Mouse (Mus musculus) gastrocnemius, postnatal 36 days (tissue): Measurements from ENCODE around the gene Snx25. TPM values are rescaled to one million over a fixed set of nuclear protein-coding genes. Genes with fewer than 3 reads are reported as not detected.
A peak's percentile ranks its signal among the peaks of the same experiment; 100 is the strongest.

Experiments
- DNase-seq, 2 experiments: peaks; one replicate each; pipeline ENCODE4 v3.0.0; 2022
- intact Hi-C: fragments of 180-260 bp; cut with DNase I; formaldehyde crosslinking; loops from one replicate; pipeline ENCODE4 v1.15.1; 2025
- long read RNA-seq, 2 experiments: library from polyadenylated mRNA; stranded (forward); transcript quantifications; one replicate each; pipeline ENCODE4 v2.0.0; 2021
- total RNA-seq, 2 experiments: library from RNA; stranded (reverse); gene quantifications; 2 replicates each; pipeline ENCODE4 v1.2.3; 2021

The Snx25 gene
- total RNA-seq, result 1 to 10 TPM; 4.1 to 7.8 TPM
- long read RNA-seq, experiment 1, partial matches to known transcripts, result 1 of 9 reads
- long read RNA-seq, experiment 1, other reads (novel, unspliced or antisense), result 7 of 9 reads
- long read RNA-seq, experiment 2, partial matches to known transcripts, result 1 of 11 reads
- long read RNA-seq, experiment 2, other reads (novel, unspliced or antisense), result 9 of 11 reads

DNA sequence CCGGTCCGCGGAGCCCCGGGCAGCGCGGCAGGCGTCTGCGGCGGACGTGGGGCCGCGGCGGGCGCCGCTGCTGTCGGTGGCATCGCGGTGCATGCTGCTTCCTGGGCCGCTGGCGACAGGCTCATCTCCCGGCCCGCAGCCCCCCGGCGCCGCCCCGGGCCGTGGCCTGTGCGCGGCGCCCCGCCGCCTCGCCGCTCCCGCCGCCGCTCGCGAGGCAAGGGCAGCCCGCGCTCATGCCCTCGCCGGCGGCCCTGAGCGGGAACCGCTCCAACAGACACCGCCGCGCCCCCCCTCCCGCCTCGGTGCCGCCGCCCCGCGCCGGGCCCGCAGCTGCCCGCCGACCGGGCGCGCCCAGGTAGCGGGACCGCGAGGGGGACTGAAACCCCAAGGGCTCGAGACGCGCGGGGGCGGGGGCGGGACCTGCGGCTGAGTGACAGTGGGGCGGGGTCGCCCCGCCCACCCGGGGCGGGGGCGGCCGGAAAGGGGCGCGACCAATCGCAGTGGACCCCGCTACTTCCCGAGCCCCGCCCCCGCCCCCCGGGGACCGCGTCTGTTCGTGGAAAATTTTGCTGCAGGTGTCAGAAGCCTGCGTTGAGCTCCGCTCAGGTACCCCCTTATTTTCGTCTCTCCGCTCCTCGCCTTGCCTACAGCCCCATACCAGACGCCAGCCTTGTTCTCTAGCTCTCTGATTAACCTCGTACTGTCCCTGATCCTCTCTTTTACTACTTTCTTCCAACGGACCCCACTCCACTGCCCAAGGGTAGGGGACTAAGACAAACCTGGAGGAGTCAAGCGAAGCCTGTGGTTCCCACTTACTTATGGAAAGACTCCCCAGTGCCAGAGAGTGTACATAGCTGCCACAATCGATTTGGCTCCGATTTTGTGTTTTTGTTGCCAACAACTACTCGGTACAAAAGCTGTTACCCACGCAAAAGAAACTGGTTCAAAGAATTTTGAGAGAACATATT, at the start of gene Snx25:
Snx25 (minus strand) TSS at position 96 of the 968 bp plus-strand sequence.
- intact Hi-C loops, result no loop called here
- DNase-seq, result peak; percentile 78 to 84

DNA sequence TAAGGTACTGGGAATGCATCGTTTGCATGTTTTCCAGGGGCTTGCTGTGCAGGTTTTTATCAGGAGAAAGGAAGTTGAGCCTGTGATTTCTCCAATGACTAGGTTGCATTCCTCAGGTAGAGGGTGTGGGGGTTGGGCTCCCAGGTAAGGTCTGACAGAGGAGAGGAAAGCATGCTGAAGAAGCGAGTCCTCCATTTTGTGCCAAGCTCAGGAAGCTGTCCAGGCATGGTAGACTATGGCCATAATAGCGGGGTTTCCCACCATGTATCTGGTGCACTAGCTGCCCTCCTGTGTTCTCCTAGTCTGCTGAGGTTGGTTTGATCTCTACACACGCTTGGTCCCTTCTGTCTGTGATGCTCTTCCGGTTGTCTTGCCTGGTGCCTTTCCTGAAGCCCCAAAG, 45.7 kb upstream of the Snx25 start:
- intact Hi-C loops, result no loop called here
- no peak for DNase-seq

GRCm38 (mm10) chr8:46196877-46197276, 44.9 kb upstream of the Snx25 start:
- intact Hi-C loops, result no loop called here
- no peak for DNase-seq

- DNase-seq, result no peak
- intact Hi-C loops, result no loop called here
Observed at GRCm38 (mm10) chr8:46193100-46193499, 41.1 kb upstream of the Snx25 start.

- peak in 1 of 2 experiments; percentile 35 for DNase-seq
- intact Hi-C loops, result loop anchor here (2.0 kb wide), 1 partner anchor 53 kb away; no protein-coding TSS in a partner anchor
Observed at GRCm38 (mm10) chr8:46185361-46185760, 33.4 kb upstream of the Snx25 start.

- intact Hi-C loops, result loop anchor here (5.0 kb wide), 1 partner anchor 127 kb away; no protein-coding TSS in a partner anchor
- no peak for DNase-seq
Observed at GRCm38 (mm10) chr8:46180136-46180535, 28.2 kb upstream of the Snx25 start.

GRCm38 (mm10) chr8:46173651-46174050, 21.7 kb upstream of the Snx25 start:
- intact Hi-C loops, result no loop called here
- no peak for DNase-seq

GRCm38 (mm10) chr8:46163870-46164190, 11.9 kb upstream of the Snx25 start:
- no peak for DNase-seq
- intact Hi-C loops, result no loop called here

GRCm38 (mm10) chr8:46162953-46163869, 11.3 kb upstream of the Snx25 start:
- DNase-seq, result peak; percentile 93 to 95
- intact Hi-C loops, result no loop called here

GRCm38 (mm10) chr8:46153042-46153441, 1.1 kb upstream of the Snx25 start:
- intact Hi-C loops, result no loop called here
- no peak for DNase-seq

DNA sequence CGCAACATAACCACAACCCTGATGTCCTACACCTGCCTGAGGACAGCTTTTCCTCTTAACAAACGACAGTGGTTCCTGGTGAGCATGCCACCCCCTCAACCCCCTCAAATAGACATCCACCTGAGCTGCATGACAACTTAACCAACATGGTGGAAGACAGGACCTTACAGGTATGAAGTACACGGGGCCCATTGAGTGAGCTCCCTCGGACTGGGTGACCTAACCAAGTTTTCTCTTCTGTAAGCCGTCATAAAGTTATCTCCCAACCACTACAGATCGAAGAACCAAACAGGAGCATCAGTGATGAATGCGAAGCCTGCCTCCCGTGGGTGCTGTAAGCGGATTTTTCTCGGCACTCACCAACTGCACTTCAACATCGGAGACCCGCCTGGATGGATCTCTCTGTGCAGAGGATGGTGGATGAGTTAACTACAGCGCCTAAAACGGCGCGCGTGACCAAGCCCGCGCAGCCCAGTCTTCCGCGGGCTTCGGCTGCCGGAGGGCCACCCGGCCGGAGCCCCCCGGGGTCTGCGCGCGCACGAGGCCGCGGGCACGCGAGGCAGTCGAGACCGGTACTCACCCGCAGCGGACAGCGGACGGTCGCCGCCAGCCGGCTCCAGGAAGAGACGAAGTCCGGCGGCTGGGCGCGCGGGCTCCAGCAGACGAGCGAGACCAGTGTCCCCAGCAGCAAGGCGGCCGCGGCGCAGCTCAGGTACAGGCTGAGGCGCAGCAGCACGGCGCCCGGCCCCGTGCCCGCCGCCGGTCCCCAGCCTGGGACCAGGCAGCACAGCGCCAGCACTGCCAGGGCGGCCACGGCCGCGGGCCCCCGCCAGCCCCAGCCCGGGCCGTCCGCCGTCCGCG, 527 bp downstream of the Snx25 start, which contains the start of gene Cfap97:
Cfap97 (plus strand) TSS at position 570 of the 861 bp plus-strand sequence.
- DNase-seq, result peak in 1 of 2 experiments; percentile 34

DNA sequence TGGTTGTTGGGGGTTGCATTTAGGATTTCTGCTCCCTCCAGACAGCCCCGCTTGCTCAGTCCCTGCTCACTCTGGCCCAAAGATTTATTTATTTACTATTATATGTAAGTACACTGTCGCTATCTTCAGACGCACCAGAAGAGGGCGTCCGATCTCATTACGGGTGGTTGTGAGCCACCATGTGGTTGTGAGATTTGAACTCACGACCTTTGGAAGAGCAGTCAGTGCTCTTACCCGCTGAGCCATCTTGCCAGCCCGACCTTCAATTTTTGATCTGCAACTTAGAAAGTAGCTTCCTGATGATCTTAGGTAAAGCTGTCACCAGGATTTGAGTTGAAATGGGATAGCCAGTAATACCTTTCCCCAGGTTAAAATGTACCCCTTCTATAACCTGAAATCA, 2.2 kb downstream of the Snx25 start:
- intact Hi-C loops, result no loop called here
- no peak for DNase-seq

More for the DNA sequence above, 527 bp downstream of the Snx25 start, which contains the start of gene Cfap97:
- intact Hi-C loops, result no loop called here

GRCm38 (mm10) chr8:46149306-46149705, 2.7 kb downstream of the Snx25 start:
- DNase-seq, result no peak
- intact Hi-C loops, result no loop called here

- no peak for DNase-seq
- intact Hi-C loops, result no loop called here
Observed at GRCm38 (mm10) chr8:46146173-46146572, 5.8 kb downstream of the Snx25 start.

DNA sequence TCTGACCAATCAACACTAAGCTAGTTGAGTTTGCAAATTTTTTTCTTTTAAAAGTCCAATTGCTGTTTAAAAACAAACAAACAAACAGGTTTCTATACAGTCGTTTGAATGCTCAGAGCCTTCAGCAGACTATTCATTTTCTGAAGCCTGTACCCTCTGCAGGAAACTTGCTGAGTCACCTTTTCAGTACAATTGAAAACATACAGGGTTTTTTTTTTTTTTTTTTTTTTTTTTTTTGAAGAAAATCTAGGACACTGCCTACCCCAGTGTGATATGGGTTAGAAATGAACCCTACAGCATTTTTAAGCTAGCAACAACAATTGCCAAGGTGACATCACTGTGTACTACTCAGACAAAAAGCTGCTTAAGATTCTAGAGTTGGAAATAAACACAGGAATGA, 8.0 kb downstream of the Snx25 start:
- DNase-seq, result no peak
- intact Hi-C loops, result loop anchor here (5.0 kb wide), 1 partner anchor 42 kb away; no protein-coding TSS in a partner anchor

GRCm38 (mm10) chr8:46143470-46143869, 8.5 kb downstream of the Snx25 start:
- DNase-seq, result no peak
- intact Hi-C loops, result loop anchor here (5.0 kb wide), 1 partner anchor 41 kb away; no protein-coding TSS in a partner anchor

DNA sequence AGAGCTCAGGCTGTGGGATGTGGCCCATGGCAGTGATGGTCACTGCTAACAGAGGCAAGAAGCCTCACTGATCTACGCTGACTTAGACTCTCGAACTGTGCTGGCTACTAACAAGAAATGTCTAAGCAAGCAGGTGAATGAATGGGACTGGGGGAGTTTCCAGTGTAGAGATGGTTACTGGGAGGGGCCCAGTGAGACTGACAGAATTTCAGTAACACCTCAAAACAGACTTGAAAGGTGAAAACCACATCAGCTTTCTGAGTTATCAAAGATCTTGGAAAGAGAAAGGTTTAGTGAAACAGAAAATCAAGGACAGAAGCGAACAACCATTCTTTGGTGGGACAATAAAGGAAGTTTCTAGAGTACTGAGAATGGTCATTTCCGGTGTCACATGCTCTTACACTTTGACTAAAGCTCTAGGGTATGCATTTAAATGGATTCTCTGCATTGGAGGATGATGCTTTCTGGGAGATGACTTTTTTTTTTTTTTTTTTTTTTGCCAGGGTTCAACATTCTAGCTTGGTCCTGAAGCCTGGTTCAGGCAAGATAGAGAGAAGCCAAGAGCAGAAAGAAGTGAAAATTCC, 9.4 kb downstream of the Snx25 start:
- intact Hi-C loops, result loop anchor here (5.0 kb wide), 1 partner anchor 40 kb away; no protein-coding TSS in a partner anchor
- DNase-seq, result no peak

- DNase-seq, result no peak
- intact Hi-C loops, result loop anchor here (5.0 kb wide), 1 partner anchor 39 kb away; no protein-coding TSS in a partner anchor
Observed at GRCm38 (mm10) chr8:46141688-46142087, 10.3 kb downstream of the Snx25 start.
